Mouse (Mus musculus) B cell, adult 2 months (primary cell): ENCODE measurements at regions not wholly inside any gene's neighbourhood (a gene's known extent, or its start where the extent isn't known, plus 50 kb on each side); places are given as distances from the start of the nearest gene placed in this dataset.
"Not testable (repeated sequence)": the region's sequence is repeated elsewhere in the genome, so short reads cannot be mapped to it uniquely, and the experiment has no call there.

Experiments
- DNase-seq, 2 experiments: peaks; one replicate each; pipeline ENCODE4 v3.0.0; 2022

DNA sequence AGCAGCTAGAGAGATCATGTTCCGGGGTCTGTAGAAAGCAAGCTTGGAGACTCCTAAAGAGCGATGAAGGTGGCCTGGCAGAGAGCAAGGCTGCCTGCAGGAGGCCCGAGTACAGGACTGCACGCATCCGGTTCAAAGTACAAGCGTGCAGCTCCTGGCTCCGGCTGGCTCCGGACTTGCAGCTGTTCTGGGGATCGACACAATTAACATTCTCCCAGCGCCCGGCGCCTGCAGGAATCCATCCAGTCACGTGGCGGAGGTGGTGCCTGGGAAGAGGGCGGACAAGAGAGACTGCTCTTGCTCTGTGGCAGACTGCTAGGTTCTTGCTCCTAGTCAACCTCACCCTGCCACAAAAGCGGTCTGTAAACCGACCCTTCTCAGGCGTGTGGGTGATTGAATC is 86.9 kb downstream of the Bdh1 start:
- DNase-seq = peak; percentile 14 to 20

DNA sequence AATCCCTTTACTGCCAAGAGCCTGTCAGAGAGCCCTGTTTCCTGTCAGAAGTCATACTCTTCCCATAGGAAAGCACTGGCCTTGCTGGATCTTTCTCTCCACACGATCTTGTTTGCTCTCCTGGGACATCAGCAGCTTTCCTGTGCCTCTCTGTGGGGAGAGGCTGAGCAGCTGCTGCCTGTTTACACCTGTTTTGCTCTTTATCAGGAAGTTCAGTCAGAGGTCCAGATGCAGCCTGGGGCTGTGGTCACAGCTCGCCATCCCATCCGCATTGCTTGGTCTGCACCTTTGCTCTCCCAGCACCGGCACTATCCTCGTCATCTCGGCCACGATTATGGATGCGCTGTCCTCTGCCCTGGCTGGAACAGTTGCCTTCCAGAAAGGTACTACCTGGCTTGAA is 88.0 kb downstream of the Bdh1 start:
- no peak for DNase-seq

DNA sequence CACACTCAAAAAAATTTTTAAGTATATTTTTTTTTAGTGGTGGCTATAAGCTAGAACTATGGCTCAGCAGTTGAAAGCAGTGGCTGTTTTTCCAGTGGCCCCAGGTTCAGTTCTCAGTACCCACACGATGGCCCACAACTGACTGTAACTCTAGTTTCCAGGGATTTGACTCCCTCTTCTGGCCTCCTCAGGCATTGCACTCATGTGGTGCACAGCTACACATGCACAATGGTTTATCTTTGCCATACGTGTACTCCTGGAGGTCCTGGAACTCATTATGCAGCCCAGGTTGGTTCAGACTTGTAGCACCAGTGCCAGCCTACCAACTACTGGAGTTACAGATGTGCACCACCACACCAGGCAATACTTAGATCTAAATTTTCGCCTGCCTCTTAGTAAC is 96.7 kb downstream of the Bdh1 start:
- DNase-seq = no peak

DNA sequence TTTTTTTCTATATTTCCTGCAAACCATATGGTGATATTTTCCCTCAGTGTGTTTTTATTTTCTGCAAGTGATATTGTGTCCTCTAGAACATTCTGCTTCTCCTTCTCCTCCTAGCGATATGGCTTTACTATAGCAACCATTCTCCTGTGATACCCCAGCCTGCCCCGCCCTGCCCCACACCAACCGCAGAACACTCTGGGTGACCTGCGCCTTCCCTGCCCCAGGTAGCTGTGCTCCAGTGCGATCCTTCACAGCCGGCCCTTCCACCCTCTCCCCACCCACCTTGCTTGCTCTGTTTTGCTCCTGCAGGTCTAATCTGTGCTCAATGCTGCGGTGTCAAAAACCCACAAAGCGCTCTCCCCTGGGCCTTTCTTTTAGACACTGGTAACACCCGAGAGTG is 98.0 kb downstream of the Bdh1 start:
- no peak for DNase-seq

DNA sequence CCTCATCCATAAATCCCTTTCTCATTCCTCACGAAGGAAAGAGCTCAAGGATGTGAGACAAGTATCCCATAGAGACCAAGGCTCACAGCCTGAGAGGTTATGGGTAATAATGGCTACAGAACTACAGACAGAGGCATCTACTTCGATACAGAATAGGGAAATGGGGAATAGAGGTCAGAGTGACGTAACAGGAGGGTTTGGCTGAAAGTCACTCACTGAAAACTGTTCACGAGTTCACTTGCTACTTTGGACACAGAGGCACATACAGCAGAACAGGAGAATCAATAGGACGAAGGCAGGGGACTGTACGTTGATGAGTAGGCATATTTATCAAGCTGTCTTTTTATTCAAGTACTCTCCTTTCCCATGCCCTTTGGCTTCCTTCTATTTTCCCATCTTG is 99.7 kb downstream of the Bdh1 start:
- DNase-seq = no peak

DNA sequence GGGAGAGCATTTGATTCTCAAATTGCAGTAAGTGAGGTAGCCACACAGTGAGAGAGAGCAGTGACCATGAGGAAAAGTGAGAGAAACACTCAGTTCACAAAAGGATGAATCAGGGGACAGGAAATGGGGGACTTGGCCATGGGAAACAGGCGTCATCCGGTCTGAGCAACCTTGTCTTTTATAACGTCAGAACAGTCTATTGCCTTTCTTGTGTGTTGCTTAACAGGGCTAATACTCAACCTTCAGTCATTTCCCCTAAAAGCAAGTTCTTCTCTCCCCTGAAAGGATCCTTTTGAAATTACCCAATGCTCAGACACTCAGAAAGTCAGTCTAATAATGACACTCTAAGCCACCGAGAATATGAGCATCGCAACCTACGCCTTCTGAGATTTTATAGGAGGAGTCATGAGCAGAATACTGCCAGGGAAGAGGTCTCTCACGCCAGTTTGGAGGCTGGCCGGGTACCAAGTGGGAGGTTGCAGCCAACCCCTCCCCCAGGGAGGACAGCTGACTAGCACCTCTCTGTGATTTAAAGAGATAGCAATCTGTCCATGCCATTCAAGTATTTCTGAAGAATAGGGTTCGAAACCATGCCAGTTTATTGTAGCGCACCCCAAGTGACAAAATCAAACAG is 104.7 kb downstream of the Bdh1 start:
- DNase-seq = no peak

DNA sequence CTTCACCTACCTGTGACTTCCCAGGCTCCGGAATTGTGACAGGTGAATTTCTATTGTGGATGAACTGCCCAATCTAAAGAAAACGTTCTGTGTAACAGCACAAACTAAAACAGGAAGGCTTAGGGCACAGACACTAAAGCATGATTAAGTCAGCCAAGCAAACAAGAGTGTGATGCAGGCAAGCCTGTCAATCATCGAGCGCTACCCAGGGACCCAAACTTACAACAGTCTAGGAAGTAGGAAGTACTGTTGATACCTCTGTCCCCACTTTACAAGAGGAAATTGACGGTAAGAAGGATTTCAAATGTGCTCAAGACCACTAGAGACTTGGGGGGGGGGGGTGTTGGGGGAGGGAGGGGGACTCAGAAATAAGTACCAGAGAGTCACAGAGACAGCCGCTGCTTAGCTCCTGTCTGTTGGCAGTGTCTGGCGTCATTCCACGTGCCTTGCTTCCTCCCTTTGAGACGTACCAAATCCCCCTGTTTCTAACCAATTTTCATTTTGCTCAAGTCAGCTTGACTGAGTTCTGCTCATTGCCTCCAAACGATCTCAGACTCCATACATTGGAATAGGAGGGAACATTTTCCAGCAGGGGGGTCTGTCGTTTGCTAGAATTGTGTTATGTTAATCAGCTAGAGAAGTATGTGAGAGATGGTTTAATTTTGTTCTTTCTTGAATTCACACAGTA is 106.7 kb downstream of the Bdh1 start:
- no peak for DNase-seq

DNA sequence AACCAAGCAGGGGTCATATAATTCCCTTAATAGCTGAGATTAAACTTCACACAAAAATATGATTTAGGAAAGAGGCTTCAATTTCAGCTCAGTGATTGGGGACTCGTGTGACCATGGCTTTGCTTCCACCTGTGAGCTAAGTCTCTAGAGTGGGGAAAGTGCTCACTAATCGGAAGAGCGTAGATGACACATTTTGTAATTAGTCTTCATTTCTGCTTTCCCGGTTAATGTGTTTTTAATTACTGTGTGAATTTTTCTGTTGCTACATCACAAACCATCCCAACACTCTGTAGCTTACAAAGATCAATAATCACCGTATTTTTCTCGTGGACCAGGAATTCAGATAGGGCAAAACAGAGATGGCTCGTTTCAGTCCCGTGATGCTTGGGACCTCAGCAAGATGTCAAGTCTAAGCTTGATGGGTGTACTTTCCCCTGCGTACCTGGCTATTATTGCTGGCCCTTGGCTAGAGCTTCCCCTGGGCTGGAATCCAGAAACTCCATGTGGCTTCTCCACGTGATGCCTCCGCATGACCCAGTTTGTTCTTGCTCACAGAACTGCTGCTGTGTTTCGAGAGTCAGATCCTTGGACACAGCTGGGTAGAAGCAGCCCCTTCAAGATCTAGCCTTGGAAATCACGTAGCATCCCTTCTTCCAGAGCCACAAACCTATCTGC is 107.3 kb downstream of the Bdh1 start:
- DNase-seq = no peak

DNA sequence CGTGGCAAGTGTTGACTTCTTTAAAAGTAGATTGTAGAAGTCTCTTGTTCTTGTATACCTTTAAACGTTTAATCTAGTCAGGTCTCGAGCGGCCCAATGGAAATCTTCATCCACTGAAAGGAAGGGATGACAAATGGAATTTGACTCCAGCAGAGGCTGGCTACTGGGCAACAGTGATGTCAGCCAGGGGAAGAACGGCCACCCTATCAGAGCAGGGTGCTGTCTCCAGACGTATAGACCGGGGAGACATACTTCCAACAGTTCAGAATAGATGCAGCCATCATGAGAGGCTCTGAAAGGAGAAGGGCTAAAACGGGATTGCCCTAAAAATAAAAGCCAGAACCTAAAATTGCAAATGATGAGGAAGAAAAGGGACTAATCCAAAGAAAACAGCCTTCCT is 108.0 kb downstream of the Bdh1 start:
- no peak for DNase-seq

DNA sequence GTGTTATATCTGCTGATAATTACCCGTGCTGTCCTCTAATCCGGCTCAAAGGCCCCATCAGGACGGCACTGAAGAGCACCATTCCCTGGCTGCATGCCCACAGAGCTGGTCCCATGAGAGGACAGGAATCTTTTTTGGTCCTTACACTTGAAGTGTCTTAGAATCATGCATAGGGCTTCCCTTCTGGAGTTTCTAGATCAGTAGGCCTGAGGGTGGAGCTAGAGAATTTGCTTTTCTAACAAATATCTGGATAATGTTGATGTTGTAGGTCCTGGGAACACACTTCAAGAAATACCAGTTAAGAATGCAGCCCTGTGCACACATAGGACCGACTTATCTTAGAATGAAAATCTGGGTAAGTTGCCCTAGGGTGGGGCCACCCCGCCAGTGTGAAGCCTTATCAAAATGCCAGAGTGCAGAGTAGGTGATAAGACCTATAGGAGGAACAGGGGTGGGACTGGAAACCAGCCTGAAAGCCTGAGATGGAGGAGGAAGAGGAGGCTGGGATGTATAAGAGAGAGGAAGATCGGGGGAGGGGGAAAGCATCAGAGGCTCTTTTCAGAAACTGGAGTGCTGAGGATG is 111.2 kb downstream of the Bdh1 start:
- DNase-seq = no peak

DNA sequence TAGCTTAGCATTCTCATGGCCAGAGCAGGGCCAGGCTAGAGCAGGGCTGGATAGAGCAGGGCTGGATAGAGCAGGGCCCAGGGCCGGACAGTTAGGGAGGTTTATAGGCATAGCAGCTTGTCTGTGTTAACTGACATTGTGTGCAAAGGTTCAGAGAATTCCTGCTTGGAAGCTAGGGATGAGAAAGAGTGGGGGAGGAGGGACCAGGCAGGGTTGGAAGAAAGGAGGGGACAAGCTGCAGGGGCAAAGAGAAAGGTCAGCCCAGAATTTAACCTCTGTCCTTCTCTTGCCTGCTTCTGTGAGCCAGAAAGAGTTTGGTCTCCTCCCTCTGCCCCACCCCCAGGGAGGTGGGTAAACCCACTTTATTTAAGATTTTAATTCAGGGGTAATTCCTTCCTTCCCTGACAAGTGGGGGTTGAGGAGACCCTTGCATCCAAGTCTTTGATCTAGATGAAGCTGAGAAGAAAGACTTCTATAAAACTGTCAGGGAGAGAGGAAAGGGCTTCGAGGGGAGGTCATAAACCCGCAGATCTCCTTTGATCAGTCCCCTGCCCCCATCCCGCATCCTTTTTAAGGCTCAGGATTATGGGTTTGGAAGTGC is 112.9 kb downstream of the Bdh1 start:
- DNase-seq = no peak

DNA sequence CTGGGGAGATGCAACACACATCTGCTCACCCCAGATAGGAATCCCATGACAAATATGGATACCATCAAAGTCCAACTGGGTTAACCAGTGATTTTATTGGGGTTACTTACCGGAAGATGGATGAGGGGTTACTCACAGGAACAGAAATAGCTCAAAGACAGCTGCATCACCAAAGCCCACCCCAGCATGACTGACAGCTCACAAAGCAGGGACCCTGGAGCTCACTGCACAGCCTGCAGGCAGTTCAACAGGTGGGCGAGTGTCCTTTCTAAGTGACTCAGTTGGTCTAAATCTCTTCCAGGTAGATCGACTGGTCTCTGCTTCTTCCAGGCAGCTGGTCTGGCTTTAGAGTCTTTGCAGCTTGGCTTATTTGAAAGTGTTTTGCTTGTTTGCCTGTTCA is 114.2 kb downstream of the Bdh1 start:
- no peak for DNase-seq

DNA sequence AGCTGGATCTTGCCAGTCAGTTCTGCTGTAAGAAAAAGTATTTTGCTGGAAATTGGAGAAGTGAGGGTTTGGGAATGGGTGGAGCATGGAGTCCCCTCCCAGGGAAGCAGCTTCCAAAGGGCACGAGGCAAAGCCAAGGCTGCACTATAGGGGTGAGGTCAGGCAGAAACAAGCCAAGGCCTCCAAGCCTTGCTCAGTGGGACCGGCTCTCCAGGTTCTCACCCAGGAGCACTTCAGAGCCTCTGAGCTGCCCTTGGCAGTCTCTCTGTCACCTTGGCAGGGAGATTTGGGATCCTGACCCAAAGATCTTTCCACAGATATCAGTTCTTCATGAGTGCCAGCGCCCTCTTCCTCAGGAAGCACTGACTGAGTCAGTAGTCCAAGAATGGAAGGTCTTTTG is 116.5 kb downstream of the Bdh1 start:
- DNase-seq = no peak

DNA sequence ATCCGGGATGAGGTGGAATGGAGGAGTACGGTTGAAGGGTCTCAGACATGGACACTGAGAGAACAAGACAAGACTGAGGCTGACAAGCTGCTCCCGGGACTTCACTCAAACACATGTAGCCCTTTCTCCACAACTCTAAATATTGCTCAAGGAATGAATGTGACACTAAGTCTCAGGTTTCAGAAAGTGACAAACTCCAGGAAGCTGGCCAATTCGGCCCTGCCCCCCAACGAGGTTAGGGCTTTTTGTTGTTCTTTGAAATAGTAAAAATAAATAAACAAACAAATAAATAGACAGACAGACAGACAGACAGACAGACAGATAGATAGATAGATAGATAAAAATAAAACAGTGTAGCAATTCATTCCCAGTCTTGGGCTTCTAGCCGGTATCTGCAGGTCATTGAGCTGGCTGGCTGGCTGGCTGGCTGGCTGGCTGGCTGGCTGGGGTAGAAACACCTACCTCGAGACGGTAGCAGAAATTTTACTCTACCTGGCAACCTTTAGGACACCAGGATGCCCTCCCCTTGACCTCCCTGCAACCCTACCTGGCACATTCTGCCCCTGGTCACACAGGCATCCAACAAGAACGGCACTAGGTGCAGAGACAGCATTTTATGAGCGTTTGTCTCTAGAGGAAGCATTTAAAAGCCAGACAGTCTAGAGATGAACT is 119.6 kb upstream of the Dlg1 start:
- DNase-seq = no peak

DNA sequence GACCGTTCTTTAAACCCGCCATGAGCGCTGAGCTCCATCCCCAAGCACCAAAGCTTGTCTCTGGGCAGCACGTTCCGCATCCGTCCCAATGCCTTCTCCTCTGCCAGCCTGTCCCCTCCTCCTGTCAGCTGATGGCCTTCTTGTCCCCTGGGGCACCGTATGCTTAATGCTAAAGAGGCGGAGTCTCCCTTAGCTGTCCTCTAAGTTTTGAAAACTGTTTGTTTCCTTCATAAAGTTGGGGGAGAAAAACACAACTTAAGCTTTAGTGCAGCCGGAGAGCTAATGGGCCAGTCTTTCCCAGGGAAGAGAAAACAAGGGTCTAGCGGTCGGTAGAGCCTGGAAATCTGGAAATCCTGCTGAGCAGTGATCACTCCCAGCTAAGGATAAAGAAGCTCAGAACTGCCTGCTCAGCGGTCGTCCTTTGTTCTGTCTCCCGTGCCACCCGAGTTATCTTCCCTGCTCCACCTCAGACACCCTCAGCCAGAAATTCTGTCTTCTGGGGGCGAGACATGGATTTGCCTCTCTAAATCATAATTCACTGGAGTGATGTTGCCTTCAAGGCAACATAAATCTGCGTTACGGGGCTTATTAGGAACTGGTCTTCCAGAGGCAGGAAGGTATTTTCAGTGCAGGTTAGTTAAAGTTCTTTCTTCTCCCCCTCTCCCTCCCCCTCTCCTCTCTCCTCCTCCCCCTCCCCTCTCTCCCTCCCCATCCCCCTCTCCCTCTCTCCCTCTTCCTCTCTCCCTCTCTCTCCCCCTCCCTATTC is 117.0 kb upstream of the Dlg1 start:
- DNase-seq = no peak

DNA sequence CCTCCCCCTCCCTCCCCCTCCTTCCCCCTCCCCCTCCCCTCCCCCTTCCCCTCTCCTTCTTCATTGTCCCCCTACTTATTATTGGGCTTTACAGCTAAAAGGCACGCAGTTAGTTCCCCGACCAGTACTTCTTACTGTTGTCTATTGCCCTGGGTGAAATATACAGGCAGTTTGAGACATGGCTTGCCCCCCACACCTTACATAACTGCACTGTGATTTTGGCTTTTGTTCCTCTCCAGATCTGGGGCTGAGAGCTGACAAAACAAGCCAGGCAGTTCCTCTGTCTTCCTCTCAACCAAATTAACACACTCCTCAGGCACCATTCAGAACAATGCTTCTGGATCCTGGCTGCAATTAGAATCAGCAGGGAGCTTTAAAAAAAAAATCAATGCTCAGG is 116.4 kb upstream of the Dlg1 start:
- no peak for DNase-seq

DNA sequence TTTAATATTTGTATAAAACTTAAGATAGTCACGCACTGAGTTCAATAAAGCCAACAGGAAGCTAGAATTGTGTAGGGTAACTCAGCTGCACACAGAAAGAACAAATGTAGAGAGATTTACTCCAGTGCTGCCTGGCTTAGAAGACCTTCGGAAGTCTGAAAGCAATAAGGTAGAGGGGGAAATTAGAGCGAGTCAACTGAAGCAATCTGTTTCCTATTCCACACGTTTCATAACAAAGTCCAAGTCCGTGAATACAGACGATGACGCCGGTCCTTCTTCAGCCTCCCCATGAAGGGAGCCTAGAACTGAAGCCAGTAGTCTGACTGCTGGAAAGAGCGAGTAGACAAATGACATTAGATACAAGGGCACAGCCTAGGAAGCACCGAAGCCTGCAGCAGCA is 115.9 kb upstream of the Dlg1 start:
- no peak for DNase-seq

DNA sequence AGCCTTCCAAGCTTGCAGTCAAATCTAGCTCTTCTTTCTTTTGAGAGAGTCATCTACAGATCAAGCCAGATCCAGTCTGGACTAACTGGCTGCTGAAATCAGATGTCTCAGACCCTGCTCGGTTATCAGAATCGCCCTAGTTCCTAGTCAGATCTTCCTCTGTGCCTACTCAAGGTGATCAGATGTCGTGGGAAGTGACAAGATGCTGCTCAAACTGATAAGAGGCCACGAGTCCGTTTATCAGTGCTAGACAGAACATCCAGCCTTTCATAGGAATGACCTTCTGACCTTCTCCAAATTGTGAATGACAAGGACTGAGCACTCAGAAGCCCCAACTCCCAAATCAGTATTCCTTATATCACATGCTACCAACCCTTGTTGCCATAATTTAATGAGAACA is 113.3 kb upstream of the Dlg1 start:
- no peak for DNase-seq

DNA sequence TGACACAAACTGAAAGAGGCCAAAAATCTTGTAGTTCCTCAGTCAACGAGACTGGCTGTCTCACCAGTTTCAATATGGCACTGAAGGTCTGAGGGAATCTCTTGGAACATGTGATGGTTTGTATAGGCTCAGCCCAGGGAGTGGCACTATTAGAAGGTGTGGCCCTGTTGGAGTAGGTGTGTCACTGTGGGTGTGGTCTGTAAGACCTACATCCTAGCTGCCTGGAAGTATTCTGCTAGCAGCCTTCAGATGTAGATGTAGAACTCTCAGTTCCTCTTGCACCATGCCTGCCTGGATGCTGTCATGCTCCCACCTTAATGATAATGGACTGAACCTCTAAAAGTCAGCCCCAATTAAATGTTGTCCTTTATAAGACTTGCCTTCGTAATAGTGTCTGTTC is 112.7 kb upstream of the Dlg1 start:
- not testable (repeated sequence) for DNase-seq

DNA sequence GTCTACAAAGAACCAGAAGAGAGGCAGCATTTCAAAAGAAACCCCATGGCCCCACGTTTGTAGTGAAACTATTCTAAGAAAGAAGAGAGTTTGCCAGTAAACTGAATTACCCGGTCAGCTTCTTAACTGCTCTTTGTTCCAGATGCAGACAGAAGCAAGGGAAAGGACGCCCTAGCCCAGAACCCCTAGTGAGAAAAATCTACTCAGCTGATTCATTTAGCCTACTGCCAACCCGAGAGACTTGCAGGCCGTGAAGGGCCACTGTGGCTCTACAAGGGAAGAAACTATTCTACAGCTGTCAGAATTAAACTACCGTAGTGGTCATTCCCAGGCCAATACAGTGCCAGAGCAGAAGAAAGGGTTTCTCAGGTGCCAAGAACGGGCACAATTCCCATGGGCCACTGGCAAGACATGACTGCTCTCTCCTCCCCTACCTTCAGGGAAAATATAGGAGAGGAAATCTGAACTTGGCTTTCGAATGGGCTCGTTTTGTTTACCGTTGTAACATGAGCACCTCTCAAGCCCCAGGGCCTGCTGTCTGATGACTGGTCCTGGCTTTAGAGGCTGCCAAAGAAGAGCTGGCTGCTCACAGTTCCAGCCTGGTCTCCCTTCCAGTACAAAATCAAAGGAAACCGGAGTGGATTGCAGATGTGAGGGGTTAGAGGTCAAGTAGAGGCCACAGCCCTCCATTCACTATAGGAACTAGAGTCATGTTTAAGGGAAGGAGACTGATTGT is 111.7 kb upstream of the Dlg1 start:
- DNase-seq = no peak

DNA sequence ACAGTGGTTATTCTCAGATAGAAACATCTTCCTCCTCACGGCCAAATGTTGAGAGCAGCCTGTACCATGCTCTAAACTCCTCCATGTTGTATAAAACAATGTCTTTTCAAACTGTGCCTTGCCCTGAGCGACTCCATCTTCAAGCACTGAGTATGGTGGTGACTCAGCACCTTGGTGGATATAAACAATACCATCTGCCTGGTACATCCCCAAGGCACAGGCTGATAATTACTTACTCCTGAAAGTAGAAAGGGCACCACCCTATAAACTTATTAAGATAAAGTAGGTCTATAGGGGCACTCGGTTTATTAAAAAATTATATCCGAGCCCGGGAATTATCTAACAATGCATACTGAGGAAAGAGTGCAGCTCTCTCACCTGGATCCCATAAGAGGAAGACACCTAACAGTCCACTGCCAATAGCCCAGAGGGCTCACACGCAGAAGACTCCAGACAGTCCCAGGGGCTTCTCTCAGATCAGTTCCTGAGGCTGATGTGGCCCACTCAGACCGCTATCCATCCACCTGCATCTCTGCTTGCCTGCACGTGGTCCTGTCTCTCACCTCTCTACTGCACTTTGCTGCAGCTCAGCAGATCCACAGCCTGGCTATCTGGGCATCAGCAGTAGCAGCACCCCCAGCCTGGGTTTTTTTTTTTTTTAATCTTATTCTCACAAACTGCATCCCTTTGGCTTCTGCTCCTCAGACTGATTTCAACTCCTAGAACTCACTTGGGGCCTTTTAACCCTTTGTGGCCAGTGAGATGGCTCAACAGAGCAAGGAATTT is 109.7 kb upstream of the Dlg1 start:
- DNase-seq = no peak
